Mouse (Mus musculus): ENCODE data around the gene Ifna14. TPM values are rescaled to one million over a fixed set of nuclear protein-coding genes. Genes with fewer than 3 reads are reported as not detected.
A peak's percentile ranks its signal among the peaks of the same experiment; 100 is the strongest.
"Not testable (repeated sequence)": the region's sequence is repeated elsewhere in the genome, so short reads cannot be mapped to it uniquely, and the experiment has no call there.

Ifna14 gene
- polyA plus RNA-seq (2016; fragmentation: Nextera tagmentation; extraction: Ambion mirVana), result not detected in 2 replicates

GRCm38 (mm10) chr4:88571698-88572097 lies at the start of gene Ifna14:
TSS of gene Ifna14 (minus strand) at chr4:88571798.
- 71% methylated on average over 1 of the region's 1 CpGs for WGBS
- H3K4me3 ChIP-seq (replicated peaks), result no peak within 1 kb of the TSS
- H3K27me3 ChIP-seq, result no peaks in the 10 kb centered on the region
- no peaks in the 10 kb centered on the region for H3K4me1 ChIP-seq
- H3K9ac ChIP-seq, result no peak within 1 kb of the TSS
- no peak within 1 kb of the TSS for H3K27ac ChIP-seq
- no peak for ATAC-seq (ENCODE audit: low FRiP score)
- H3K36me3 ChIP-seq (replicated peaks), result no peaks in the 10 kb centered on the region
- H3K9me3 ChIP-seq, result no peaks in the 10 kb centered on the region
- no peak within 1 kb of the TSS for H3K4me2 ChIP-seq

GRCm38 (mm10) chr4:88603276-88603675 lies 31.7 kb upstream of the Ifna14 start, which contains the start of gene Ifna12:
TSS of gene Ifna12 (minus strand) at chr4:88603376.
- Histone ChIP-seq H3K9ac (no peak within 1 kb of the TSS), H3K27me3 (no peaks in the 10 kb centered on the region), H3K4me1 (no peaks in the 10 kb centered on the region), H3K4me2 (no peak within 1 kb of the TSS), H3K9me3 (no peaks in the 10 kb centered on the region), H3K4me3 (replicated peaks) (no peak within 1 kb of the TSS), H3K36me3 (replicated peaks) (no peaks in the 10 kb centered on the region), H3K27ac (no peak within 1 kb of the TSS)
- ATAC-seq (ENCODE audit: low FRiP score), result no peak

GRCm38 (mm10) chr4:88592285-88592684 lies 20.7 kb upstream of the Ifna14 start, which contains the start of gene Ifna9:
TSS of gene Ifna9 (minus strand) at chr4:88592385.
- Histone ChIP-seq H3K4me3 (replicated peaks) (no peak within 1 kb of the TSS), H3K4me1 (no peaks in the 10 kb centered on the region), H3K4me2 (no peak within 1 kb of the TSS), H3K27ac (no peak within 1 kb of the TSS), H3K9ac (no peak within 1 kb of the TSS), H3K36me3 (replicated peaks) (no peaks in the 10 kb centered on the region), H3K27me3 (no peaks in the 10 kb centered on the region), H3K9me3 (no peaks in the 10 kb centered on the region)
- no peak for ATAC-seq (ENCODE audit: low FRiP score)
- 83% methylated on average over 1 of the region's 1 CpGs for WGBS

GRCm38 (mm10) chr4:88561791-88562190 lies 9.8 kb downstream of the Ifna14 start:
- Histone ChIP-seq H3K27ac (no peak overlapping the region), H3K9me3 (no peaks in the 10 kb centered on the region), H3K9ac (no peak overlapping the region), H3K4me1 (no peaks in the 10 kb centered on the region), H3K36me3 (replicated peaks) (no peaks in the 10 kb centered on the region), H3K4me3 (replicated peaks) (no peak overlapping the region), H3K27me3 (no peaks in the 10 kb centered on the region), H3K4me2 (no peak overlapping the region)
- 95% methylated on average over 1 of the region's 1 CpGs for whole genome bisulfite sequencing
- no peak for ATAC-seq (ENCODE audit: low FRiP score)

GRCm38 (mm10) chr4:88558145-88558544 lies 13.5 kb downstream of the Ifna14 start, which contains the start of gene Ifna15:
TSS of gene Ifna15 (minus strand) at chr4:88558245.
- not testable (repeated sequence) for H3K27ac ChIP-seq; H3K4me1 ChIP-seq; H3K9ac ChIP-seq; H3K4me3 ChIP-seq (replicated peaks); H3K9me3 ChIP-seq; ATAC-seq (ENCODE audit: low FRiP score); H3K4me2 ChIP-seq; H3K36me3 ChIP-seq (replicated peaks); H3K27me3 ChIP-seq

- ATAC-seq (ENCODE audit: low FRiP score), result peak; percentile 60
- 32% methylated on average over 22 of the region's 22 CpGs for whole genome bisulfite sequencing
- H3K4me2 ChIP-seq, result peak overlapping the region; percentile 46
- H3K4me3 ChIP-seq (replicated peaks), result peak overlapping the region; percentile 18
- H3K36me3 ChIP-seq (replicated peaks), result no peaks in the 10 kb centered on the region
- H3K27me3 ChIP-seq, result no peaks in the 10 kb centered on the region
- 0 out of 2 replicates have a peak, but pooled peaks cover 2% of the 10 kb centered on the region for H3K4me1 ChIP-seq
- H3K9ac ChIP-seq, result no peak overlapping the region
- H3K27ac ChIP-seq, result no peak overlapping the region
- H3K9me3 ChIP-seq, result no peaks in the 10 kb centered on the region
Measured at GRCm38 (mm10) chr4:88550161-88550945, 21.2 kb downstream of the Ifna14 start.

GRCm38 (mm10) chr4:88547986-88548385 lies 23.6 kb downstream of the Ifna14 start:
- Histone ChIP-seq H3K4me1 (0 out of 2 replicates have a peak, but pooled peaks cover 2% of the 10 kb centered on the region), H3K36me3 (replicated peaks) (no peaks in the 10 kb centered on the region), H3K9ac (no peak overlapping the region), H3K9me3 (no peaks in the 10 kb centered on the region), H3K4me3 (replicated peaks) (no peak overlapping the region), H3K27ac (no peak overlapping the region), H3K27me3 (no peaks in the 10 kb centered on the region), H3K4me2 (no peak overlapping the region)
- 93% methylated on average over 1 of the region's 1 CpGs for WGBS
- ATAC-seq (ENCODE audit: low FRiP score), result no peak

GRCm38 (mm10) chr4:88543649-88544234 lies 27.9 kb downstream of the Ifna14 start:
- ATAC-seq (ENCODE audit: low FRiP score), result peak; percentile 76
- no peak overlapping the region for H3K9ac ChIP-seq
- no peaks in the 10 kb centered on the region for H3K4me1 ChIP-seq
- H3K9me3 ChIP-seq, result no peaks in the 10 kb centered on the region
- H3K4me2 ChIP-seq, result no peak overlapping the region
- no peak overlapping the region for H3K27ac ChIP-seq
- WGBS, result 47% methylated on average over 2 of the region's 2 CpGs
- no peak overlapping the region for H3K4me3 ChIP-seq (replicated peaks)
- H3K27me3 ChIP-seq, result no peaks in the 10 kb centered on the region
- no peaks in the 10 kb centered on the region for H3K36me3 ChIP-seq (replicated peaks)

- ATAC-seq (ENCODE audit: low FRiP score), result no peak
- Histone ChIP-seq H3K27me3 (no peaks in the 10 kb centered on the region), H3K36me3 (replicated peaks) (no peaks in the 10 kb centered on the region), H3K9me3 (no peaks in the 10 kb centered on the region), H3K27ac (no peak overlapping the region), H3K4me1 (no peaks in the 10 kb centered on the region), H3K4me2 (no peak overlapping the region), H3K4me3 (replicated peaks) (no peak overlapping the region), H3K9ac (no peak overlapping the region)
- WGBS, result 84% methylated on average over 12 of the region's 12 CpGs
Measured at GRCm38 (mm10) chr4:88537328-88537727, 34.3 kb downstream of the Ifna14 start.

GRCm38 (mm10) chr4:88536640-88537039 lies 35.0 kb downstream of the Ifna14 start:
- WGBS, result 88% methylated on average over 7 of the region's 7 CpGs
- no peak for ATAC-seq (ENCODE audit: low FRiP score)
- H3K4me2 ChIP-seq, result no peak overlapping the region
- no peaks in the 10 kb centered on the region for H3K4me1 ChIP-seq
- no peak overlapping the region for H3K4me3 ChIP-seq (replicated peaks)
- no peaks in the 10 kb centered on the region for H3K36me3 ChIP-seq (replicated peaks)
- no peak overlapping the region for H3K27ac ChIP-seq
- H3K27me3 ChIP-seq, result no peaks in the 10 kb centered on the region
- no peak overlapping the region for H3K9ac ChIP-seq
- H3K9me3 ChIP-seq, result no peaks in the 10 kb centered on the region

- no peak overlapping the region for H3K27ac ChIP-seq
- no peaks in the 10 kb centered on the region for H3K9me3 ChIP-seq
- H3K27me3 ChIP-seq, result no peaks in the 10 kb centered on the region
- H3K4me3 ChIP-seq (replicated peaks), result no peak overlapping the region
- no peaks in the 10 kb centered on the region for H3K36me3 ChIP-seq (replicated peaks)
- H3K4me2 ChIP-seq, result no peak overlapping the region
- no peaks in the 10 kb centered on the region for H3K4me1 ChIP-seq
- H3K9ac ChIP-seq, result no peak overlapping the region
- WGBS, result 95% methylated on average over 1 of the region's 1 CpGs
- ATAC-seq (ENCODE audit: low FRiP score), result no peak
Measured at GRCm38 (mm10) chr4:88535742-88536141, 35.9 kb downstream of the Ifna14 start.

GRCm38 (mm10) chr4:88534903-88535302 lies 36.7 kb downstream of the Ifna14 start:
- no peaks in the 10 kb centered on the region for H3K27me3 ChIP-seq
- no peak overlapping the region for H3K4me3 ChIP-seq (replicated peaks)
- H3K4me1 ChIP-seq, result no peaks in the 10 kb centered on the region
- H3K9ac ChIP-seq, result no peak overlapping the region
- H3K36me3 ChIP-seq (replicated peaks), result no peaks in the 10 kb centered on the region
- no peak for ATAC-seq (ENCODE audit: low FRiP score)
- WGBS, result 88% methylated on average over 1 of the region's 1 CpGs
- H3K27ac ChIP-seq, result no peak overlapping the region
- H3K9me3 ChIP-seq, result no peaks in the 10 kb centered on the region
- H3K4me2 ChIP-seq, result no peak overlapping the region

GRCm38 (mm10) chr4:88533499-88533898 lies 38.1 kb downstream of the Ifna14 start:
- no peaks in the 10 kb centered on the region for H3K27me3 ChIP-seq
- no peak overlapping the region for H3K9ac ChIP-seq
- no peaks in the 10 kb centered on the region for H3K9me3 ChIP-seq
- H3K4me1 ChIP-seq, result no peaks in the 10 kb centered on the region
- 96% methylated on average over 2 of the region's 2 CpGs for WGBS
- no peak overlapping the region for H3K4me3 ChIP-seq (replicated peaks)
- no peak overlapping the region for H3K4me2 ChIP-seq
- H3K27ac ChIP-seq, result no peak overlapping the region
- ATAC-seq (ENCODE audit: low FRiP score), result no peak
- H3K36me3 ChIP-seq (replicated peaks), result no peaks in the 10 kb centered on the region

Data from forebrain, embryonic 12.5 days (tissue).